Comparison of ENCODE assay signal across 11 mouse cellular contexts in genomic region chr11:117249282-117249984, GRCm38 (mm10). TPM values are rescaled to one million over a fixed set of nuclear protein-coding genes. Genes with fewer than 3 reads are reported as not detected.
DNase-seq lines count a peak whose midpoint lies in the region; ATAC-seq and TF ChIP-seq lines count a peak whose summit lies in the region.
"Had no signal": no experiment of that assay in that cellular context is flagged by ENCODE, and none has a peak within 500 bp of the region (broad histone marks: within the 10 kb centered on the region; RNA-seq: fewer than 3 reads in every experiment).

No protein-coding gene starts in this region.

- H3K36me3 ChIP-seq in heart, postnatal 0 days (replicated peaks; ENCODE audit: control insufficient read depth, insufficient read depth, low read length), result no peaks in the 10 kb centered on the region
- H3K36me3 ChIP-seq in testis, adult 2 months (ENCODE audit: control insufficient read depth, insufficient read depth, low read length), result no peaks in the 10 kb centered on the region
- H3K36me3 ChIP-seq in hindbrain, embryonic 16.5 days (ENCODE audit: control insufficient read depth, insufficient read depth, low read length), result no peaks in the 10 kb centered on the region

- no peak overlapping the region for H3K4me3 ChIP-seq in heart, postnatal 0 days (ENCODE audit: low read depth, low read length)
- H3K4me3 ChIP-seq in testis, adult 2 months (ENCODE audit: control insufficient read depth, low read depth, low read length), result no peak overlapping the region
- no peak overlapping the region for H3K4me3 ChIP-seq in hindbrain, embryonic 16.5 days (ENCODE audit: low read length)

- no peak for TF ChIP-seq EP300 in heart, postnatal 0 days (IDR thresholded peaks at IDR 0.05; ENCODE audit: low read depth)

- H3K27me3 ChIP-seq in heart, postnatal 0 days (ENCODE audit: control insufficient read depth, insufficient read depth, low read length), result no peaks in the 10 kb centered on the region
- no peaks in the 10 kb centered on the region for H3K27me3 ChIP-seq in testis, adult 2 months (ENCODE audit: control insufficient read depth, insufficient read depth, low read length)
- H3K27me3 ChIP-seq in hindbrain, embryonic 16.5 days (replicated peaks; ENCODE audit: control insufficient read depth, insufficient read depth, low read length), result no peaks in the 10 kb centered on the region

- no peak overlapping the region for H3K4me2 ChIP-seq in heart, postnatal 0 days (ENCODE audit: low read depth, low read length)
- no peak overlapping the region for H3K4me2 ChIP-seq in hindbrain, embryonic 16.5 days (ENCODE audit: low read length)
- H3K4me2 ChIP-seq: liver, embryonic 11.5 days had no signal

- intact Hi-C loops in heart, postnatal 25 days (cut with DNase I), result loop anchor here (2.0 kb wide), 1 partner anchor 15 kb away; no protein-coding TSS in a partner anchor

- DNase-seq in heart, postnatal 0 days (ENCODE audit: low spot score), result no peak
- DNase-seq in heart, postnatal 25 days (ENCODE audit: low spot score), result no peak
- no peak for DNase-seq in testis, postnatal 14 days (ENCODE audit: low spot score)
- no peak for DNase-seq in thymus, adult 18-20 months
- DNase-seq in frontal cortex, postnatal 10 days (ENCODE audit: low spot score in 2 of 2), result no peak
- no peak for DNase-seq in spleen, adult 12 weeks (ENCODE audit: low spot score)
- DNase-seq: cerebellum, adult 9-11 months; thymus, postnatal 14 days had no signal

- no peak overlapping the region for H3K9ac ChIP-seq in heart, postnatal 0 days (replicated peaks; ENCODE audit: low read depth, low read length)
- H3K9ac ChIP-seq in hindbrain, embryonic 16.5 days (ENCODE audit: low read depth, low read length), result peak overlapping the region; percentile 36; the same call in 1 of the 2 replicates

- H3K27ac ChIP-seq in heart, postnatal 0 days (ENCODE audit: low read depth), result peak overlapping the region; percentile 58
- peak overlapping the region; percentile 23; the same call in 1 of the 2 replicates for H3K27ac ChIP-seq in testis, adult 2 months (ENCODE audit: control insufficient read depth, insufficient read depth, low read depth, low read length)
- H3K27ac ChIP-seq in hindbrain, embryonic 16.5 days (ENCODE audit: low read depth, low read length), result peak overlapping the region; percentile 69

- peaks cover 7% of the 10 kb centered on the region for H3K4me1 ChIP-seq in heart, postnatal 0 days (ENCODE audit: control insufficient read depth, insufficient read depth)
- H3K4me1 ChIP-seq in testis, adult 2 months (ENCODE audit: control insufficient read depth, insufficient read depth, low read length), result peaks cover 15% of the 10 kb centered on the region
- H3K4me1 ChIP-seq in hindbrain, embryonic 16.5 days (ENCODE audit: control insufficient read depth, insufficient read depth, low read depth, low read length), result peaks cover 18% of the 10 kb centered on the region

- no peaks in the 10 kb centered on the region for H3K9me3 ChIP-seq in heart, postnatal 0 days (replicated peaks; ENCODE audit: control insufficient read depth, low read length)
- no peaks in the 10 kb centered on the region for H3K9me3 ChIP-seq in hindbrain, embryonic 16.5 days (ENCODE audit: control insufficient read depth, low read length)

- no peak for TF ChIP-seq CTCF in heart, postnatal 0 days (IDR thresholded peaks at IDR 0.05; ENCODE audit: low read depth)
- TF ChIP-seq CTCF in testis, adult 2 months (IDR thresholded peaks at IDR 0.05; ENCODE audit: control insufficient read depth, insufficient read depth, insufficient replicate concordance, low read depth, low read length), result no peak

- no peak for TF ChIP-seq POLR2A in testis, adult 2 months (IDR thresholded peaks at IDR 0.05; ENCODE audit: control insufficient read depth, low read depth, low read length)

- ATAC-seq in heart, postnatal 0 days (ENCODE audit: insufficient read depth, low read depth), result no peak
- ATAC-seq in hindbrain, embryonic 16.5 days, result no peak

- 66% methylated on average over 18 of the region's 18 CpGs for WGBS in heart, postnatal 0 days
- 63% methylated on average over 18 of the region's 18 CpGs for WGBS in hindbrain, embryonic 16.5 days

RNA-seq across cellular contexts. Expression of gene Sept9, which starts 50.0 kb away (rescaled TPM):
- total RNA-seq in heart, postnatal 0 days (2014; rRNA removed; ENCODE audit: low replicate concordance), result 57.8 and 64.2 TPM in 2 replicates
- 30.5 and 31.6 TPM in 2 replicates for polyA plus RNA-seq in heart, postnatal 0 days (2015; fragmentation: Nextera tagmentation; extraction: Ambion mirVana)
- total RNA-seq in heart, postnatal 25 days (2021), result 10 to 100 TPM; 32.2 to 35.2 TPM
- 11.7 and 12.2 TPM in 2 replicates for polyA plus RNA-seq in testis, adult 2 months (2012; rRNA removed)
- 109 and 124 TPM in 2 replicates for polyA plus RNA-seq in hindbrain, embryonic 16.5 days (2015; fragmentation: Nextera tagmentation; extraction: Ambion mirVana)
